Mouse (Mus musculus): ENCODE measurements at regions not wholly inside any gene's neighbourhood (a gene's known extent, or its start where the extent isn't known, plus 50 kb on each side); places are given as distances from the start of the nearest gene placed in this dataset.

DNA sequence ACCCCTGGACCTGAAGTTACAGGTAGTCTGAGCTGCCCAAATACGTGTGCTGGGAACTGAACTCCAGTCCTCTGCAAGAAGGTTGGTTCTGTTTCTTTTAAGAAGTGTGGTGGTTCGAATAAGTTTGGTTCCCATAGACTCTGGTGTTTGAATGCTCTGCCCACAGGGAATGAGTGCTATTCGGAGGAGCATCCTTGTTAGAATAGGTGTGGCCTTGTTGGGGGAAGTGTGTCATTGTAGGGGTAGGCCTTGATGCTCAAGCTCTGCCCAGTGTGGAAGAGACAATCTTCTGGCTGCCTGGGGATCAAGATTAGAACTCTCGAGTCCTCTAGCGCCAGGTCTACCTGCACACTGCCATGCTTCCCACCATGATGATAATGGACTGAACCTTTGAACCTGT is 83.6 kb upstream of the Spaca7 start:
- Histone ChIP-seq H3K36me3 (replicated peaks) (no peaks in the 10 kb centered on the region), H3K27ac (no peak overlapping the region), H3K4me1 (peaks cover 35% of the 10 kb centered on the region), H3K4me3 (no peak overlapping the region), H3K27me3 (ENCODE audit: poor library complexity, severe bottlenecking) (peaks cover 85% of the 10 kb centered on the region), H3K9me3 (no peaks in the 10 kb centered on the region)
- DNase-seq (ENCODE audit: extremely low spot score, low spot score), result no peak
- 87% methylated on average over 5 of the region's 5 CpGs for WGBS

DNA sequence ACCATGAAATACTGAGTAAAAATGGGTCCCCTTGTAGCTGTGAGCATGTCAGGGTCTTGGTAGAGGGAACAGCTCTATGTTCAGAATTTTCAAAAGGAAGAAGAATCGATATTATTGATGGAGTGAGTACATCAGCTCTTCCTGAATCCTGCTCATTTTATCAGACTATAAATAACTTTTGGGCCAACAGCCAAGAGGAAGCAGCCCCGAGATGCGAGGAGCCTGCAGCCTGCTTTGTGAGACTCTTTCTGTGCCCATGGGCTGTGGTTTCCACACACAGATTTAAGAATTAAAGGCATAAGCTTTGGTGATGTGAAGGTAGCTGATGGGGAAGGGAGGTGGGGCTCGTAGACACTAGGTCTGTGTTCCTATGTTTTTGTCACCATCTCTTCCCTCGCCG is 81.4 kb upstream of the Spaca7 start:
- Histone ChIP-seq H3K27ac (no peak overlapping the region), H3K4me1 (peaks cover 38% of the 10 kb centered on the region), H3K27me3 (ENCODE audit: poor library complexity, severe bottlenecking) (peaks cover 80% of the 10 kb centered on the region), H3K4me3 (no peak overlapping the region), H3K36me3 (replicated peaks) (no peaks in the 10 kb centered on the region), H3K9me3 (no peaks in the 10 kb centered on the region)
- WGBS, result 88% methylated on average over 6 of the region's 6 CpGs
- DNase-seq (ENCODE audit: extremely low spot score, low spot score), result no peak

DNA sequence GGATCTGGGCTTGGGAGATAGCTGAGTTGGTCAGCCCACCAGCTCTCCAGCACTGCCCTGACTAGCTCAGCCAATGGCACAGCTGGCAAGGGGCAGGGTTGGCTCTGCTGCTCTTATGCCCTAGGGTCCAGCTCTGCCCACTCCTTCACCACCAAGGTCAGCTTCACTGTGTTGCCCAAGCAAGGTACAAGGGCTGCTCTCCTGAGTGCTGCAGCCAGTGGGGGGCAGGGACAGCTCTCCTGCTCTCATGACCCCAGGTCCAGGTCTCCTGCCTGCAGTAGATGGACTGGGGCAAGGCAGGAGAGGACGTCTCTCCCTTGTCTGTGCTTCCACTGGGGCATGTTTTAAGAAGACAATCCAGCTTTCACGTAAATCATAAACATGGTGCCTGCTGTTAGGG is 80.4 kb upstream of the Spaca7 start:
- H3K27me3 ChIP-seq (ENCODE audit: poor library complexity, severe bottlenecking), result peaks cover 80% of the 10 kb centered on the region

DNA sequence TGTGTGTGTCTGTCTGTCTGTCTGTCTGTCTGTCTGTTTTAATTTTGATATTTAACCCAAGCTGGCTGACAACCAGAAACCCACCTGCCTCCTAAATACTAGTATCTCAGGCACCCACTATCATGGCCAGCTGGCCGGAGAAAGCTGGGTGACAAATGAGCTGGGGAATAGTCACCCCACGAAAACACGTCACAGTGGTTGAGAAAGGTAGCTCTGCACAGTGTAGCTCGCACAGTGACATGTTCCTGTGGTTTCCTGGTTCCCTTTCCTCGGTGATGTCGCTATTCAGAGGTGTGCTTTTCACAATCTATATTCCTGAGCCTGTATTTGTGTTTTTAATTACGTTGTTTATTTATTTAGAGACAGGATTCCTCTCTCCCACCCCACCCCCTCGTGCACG is 78.3 kb upstream of the Spaca7 start:
- Histone ChIP-seq H3K27ac (no peak overlapping the region), H3K4me1 (peaks cover 47% of the 10 kb centered on the region), H3K9me3 (no peaks in the 10 kb centered on the region), H3K27me3 (ENCODE audit: poor library complexity, severe bottlenecking) (peaks cover 82% of the 10 kb centered on the region), H3K4me3 (no peak overlapping the region), H3K36me3 (replicated peaks) (no peaks in the 10 kb centered on the region)
- 85% methylated on average over 9 of the region's 9 CpGs for WGBS
- no peak for DNase-seq (ENCODE audit: extremely low spot score, low spot score)

More for the DNA sequence above, 80.4 kb upstream of the Spaca7 start:
- 85% methylated on average over 2 of the region's 2 CpGs for WGBS
- Histone ChIP-seq H3K9me3 (no peaks in the 10 kb centered on the region), H3K4me1 (peaks cover 38% of the 10 kb centered on the region), H3K27ac (0 out of 2 replicates have a peak overlapping the region, but pooled peaks have one; percentile 8), H3K4me3 (no peak overlapping the region), H3K36me3 (replicated peaks) (no peaks in the 10 kb centered on the region)
- no peak for DNase-seq (ENCODE audit: extremely low spot score, low spot score)

DNA sequence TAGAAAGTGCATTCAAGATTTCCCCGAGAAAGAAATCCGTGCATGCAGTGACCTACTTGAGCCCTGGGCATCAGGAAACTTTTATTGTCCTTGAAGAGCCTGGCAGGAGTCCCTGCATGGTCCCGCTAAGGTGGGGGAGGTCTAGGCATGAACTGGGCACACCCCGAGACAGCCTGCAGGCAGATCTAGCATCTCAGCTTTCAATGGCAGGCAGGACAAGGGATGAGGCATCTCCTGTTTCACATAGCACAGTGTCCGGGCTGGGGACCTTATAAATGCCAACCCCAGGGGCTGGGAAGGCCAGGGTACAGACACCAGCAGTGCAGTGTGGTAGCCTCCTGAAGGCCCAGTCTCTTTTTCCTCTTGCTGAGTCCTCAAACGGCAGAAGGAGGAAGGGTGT is 75.4 kb upstream of the Spaca7 start:
- 6% methylated on average over 6 of the region's 6 CpGs for WGBS
- H3K4me1 ChIP-seq, result peaks cover 72% of the 10 kb centered on the region
- DNase-seq (ENCODE audit: extremely low spot score, low spot score), result no peak

DNA sequence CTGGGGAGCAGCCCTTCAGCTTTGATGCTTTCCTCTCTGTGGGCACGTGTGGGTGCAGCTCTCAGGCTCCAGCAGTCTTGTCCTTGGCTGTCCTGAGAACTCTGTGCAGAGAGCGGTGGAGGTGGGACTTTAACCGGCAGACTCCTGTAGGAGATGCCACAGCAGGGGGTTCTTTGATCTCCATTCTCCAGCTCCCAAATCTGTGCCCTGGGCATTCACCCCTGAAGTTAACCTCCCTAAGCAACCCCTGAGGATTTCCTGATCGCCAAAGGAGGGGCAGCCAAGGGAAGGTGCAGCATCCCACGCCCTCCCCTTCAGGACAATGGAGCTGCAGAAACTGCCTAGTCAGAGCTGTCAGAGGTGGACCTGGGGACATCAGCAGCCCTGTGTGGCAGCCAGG is 73.2 kb upstream of the Spaca7 start:
- peaks cover 90% of the 10 kb centered on the region for H3K27me3 ChIP-seq (ENCODE audit: poor library complexity, severe bottlenecking)
- no peak for DNase-seq (ENCODE audit: extremely low spot score, low spot score)
- H3K27ac ChIP-seq, result peak overlapping the region; percentile 94
- peaks cover 93% of the 10 kb centered on the region for H3K4me1 ChIP-seq
- no peaks in the 10 kb centered on the region for H3K36me3 ChIP-seq (replicated peaks)
- H3K9me3 ChIP-seq, result no peaks in the 10 kb centered on the region
- H3K4me3 ChIP-seq, result no peak overlapping the region
- WGBS, result 1% methylated on average over 5 of the region's 5 CpGs

More for the DNA sequence above, 75.4 kb upstream of the Spaca7 start:
- no peaks in the 10 kb centered on the region for H3K36me3 ChIP-seq (replicated peaks)
- H3K4me3 ChIP-seq, result no peak overlapping the region
- H3K9me3 ChIP-seq, result no peaks in the 10 kb centered on the region
- H3K27me3 ChIP-seq (ENCODE audit: poor library complexity, severe bottlenecking), result peaks cover 96% of the 10 kb centered on the region
- H3K27ac ChIP-seq, result peak overlapping the region; percentile 77

DNA sequence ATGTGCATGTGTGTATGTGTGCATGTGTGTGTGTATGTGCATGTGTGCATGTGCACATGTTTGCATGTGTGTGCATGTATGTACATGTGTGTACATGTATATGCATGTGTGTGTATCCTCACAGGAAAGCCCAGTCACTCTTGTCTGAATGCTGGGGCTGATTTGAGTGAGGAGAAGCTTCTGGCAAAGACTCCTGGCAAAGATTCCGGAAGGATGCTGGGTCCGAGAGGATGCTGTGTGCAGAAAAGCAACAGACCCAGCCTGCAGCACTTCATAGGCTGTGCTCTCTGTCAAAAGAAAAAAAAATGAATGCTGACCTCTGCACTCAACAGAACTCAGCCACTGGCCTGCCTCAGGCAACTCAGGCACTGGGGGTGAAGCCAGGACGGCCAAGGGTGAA is 72.5 kb upstream of the Spaca7 start:
- H3K27ac ChIP-seq, result peak overlapping the region; percentile 94
- H3K4me3 ChIP-seq, result no peak overlapping the region
- DNase-seq (ENCODE audit: extremely low spot score, low spot score), result no peak
- H3K4me1 ChIP-seq, result peaks cover 93% of the 10 kb centered on the region
- 33% methylated on average over 3 of the region's 3 CpGs for WGBS
- H3K9me3 ChIP-seq, result no peaks in the 10 kb centered on the region
- peaks cover 92% of the 10 kb centered on the region for H3K27me3 ChIP-seq (ENCODE audit: poor library complexity, severe bottlenecking)
- H3K36me3 ChIP-seq (replicated peaks), result no peaks in the 10 kb centered on the region

DNA sequence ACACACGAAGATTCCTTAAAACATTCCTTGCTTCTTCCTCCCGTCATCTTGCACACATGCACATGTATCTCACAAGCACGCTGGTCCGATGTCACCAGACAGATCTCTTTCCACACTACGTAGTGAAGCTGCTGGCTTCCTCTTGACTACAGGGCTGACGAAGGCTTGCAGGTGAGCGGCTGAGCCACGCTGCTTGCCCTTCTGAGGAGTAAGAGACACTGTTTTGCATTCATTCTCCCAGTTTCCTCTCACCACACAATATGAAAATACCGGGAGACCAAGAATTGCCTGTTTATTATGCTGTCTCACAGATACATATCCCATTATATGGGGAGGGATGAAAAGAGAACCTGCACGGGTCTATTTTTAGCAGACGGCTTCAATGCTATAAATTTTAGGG is 71.0 kb upstream of the Spaca7 start:
- DNase-seq (ENCODE audit: extremely low spot score, low spot score), result no peak
- H3K9me3 ChIP-seq, result no peaks in the 10 kb centered on the region
- WGBS, result 1% methylated on average over 11 of the region's 11 CpGs
- no peaks in the 10 kb centered on the region for H3K36me3 ChIP-seq (replicated peaks)
- peaks cover 92% of the 10 kb centered on the region for H3K27me3 ChIP-seq (ENCODE audit: poor library complexity, severe bottlenecking)
- H3K4me3 ChIP-seq, result peak overlapping the region; percentile 41
- peak overlapping the region; percentile 94 for H3K27ac ChIP-seq
- H3K4me1 ChIP-seq, result peaks cover 85% of the 10 kb centered on the region

DNA sequence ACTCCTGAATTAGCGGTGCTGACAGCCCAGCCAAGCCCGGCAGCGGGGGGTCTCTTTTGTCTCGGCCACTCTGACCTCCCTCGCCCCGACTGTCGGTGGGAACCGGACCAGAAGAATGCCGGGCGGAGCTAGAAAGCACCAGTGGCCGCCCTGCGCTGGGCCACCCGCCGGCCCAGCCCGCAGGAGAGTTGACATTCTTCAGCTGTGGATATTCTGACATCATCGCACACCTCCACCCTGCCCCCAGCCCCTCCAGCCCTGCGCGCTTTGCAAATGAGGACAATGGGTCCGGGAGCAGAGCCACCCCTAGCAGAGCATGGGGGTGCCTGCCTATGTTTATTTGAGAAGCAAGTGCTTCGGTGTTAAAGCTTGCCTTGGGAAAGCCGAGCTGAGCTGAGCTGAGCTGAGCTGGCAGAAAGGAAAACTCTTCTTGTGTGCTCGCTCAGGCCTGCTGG is 70.5 kb upstream of the Spaca7 start:
- Histone ChIP-seq H3K27ac (peak overlapping the region; percentile 94), H3K9me3 (no peaks in the 10 kb centered on the region), H3K36me3 (replicated peaks) (no peaks in the 10 kb centered on the region)

DNA sequence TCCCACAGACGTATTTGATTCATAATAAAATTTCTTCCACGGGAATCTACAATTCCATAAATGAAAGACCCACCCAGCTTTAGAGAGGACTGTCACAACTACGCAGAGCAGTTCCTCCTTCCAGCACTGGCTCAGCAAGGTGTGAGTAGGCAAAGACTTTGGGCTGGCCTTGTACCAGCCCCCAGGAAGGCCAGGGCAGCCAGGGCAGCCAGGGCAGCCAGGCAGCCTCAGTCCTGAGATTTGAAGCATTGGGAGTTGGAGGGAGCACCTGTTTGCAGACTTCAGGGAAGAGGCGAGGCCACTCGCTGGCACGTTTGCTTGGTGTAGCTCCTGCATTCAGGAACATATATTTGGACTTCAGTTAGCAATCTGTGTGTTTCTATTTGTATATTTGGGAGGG is 70.0 kb upstream of the Spaca7 start:
- Histone ChIP-seq H3K36me3 (replicated peaks) (no peaks in the 10 kb centered on the region), H3K4me3 (peak overlapping the region; percentile 41), H3K27ac (peak overlapping the region; percentile 94), H3K9me3 (no peaks in the 10 kb centered on the region), H3K27me3 (ENCODE audit: poor library complexity, severe bottlenecking) (peaks cover 85% of the 10 kb centered on the region), H3K4me1 (peaks cover 74% of the 10 kb centered on the region)
- WGBS, result under 1% methylated on average over 6 of the region's 6 CpGs
- no peak for DNase-seq (ENCODE audit: extremely low spot score, low spot score)

More for the DNA sequence above, 70.5 kb upstream of the Spaca7 start:
- Histone ChIP-seq H3K27me3 (ENCODE audit: poor library complexity, severe bottlenecking) (peaks cover 90% of the 10 kb centered on the region), H3K4me1 (peaks cover 79% of the 10 kb centered on the region), H3K4me3 (peak overlapping the region; percentile 41)
- DNase-seq (ENCODE audit: extremely low spot score, low spot score), result peak; percentile 83
- under 1% methylated on average over 22 of the region's 22 CpGs for WGBS

DNA sequence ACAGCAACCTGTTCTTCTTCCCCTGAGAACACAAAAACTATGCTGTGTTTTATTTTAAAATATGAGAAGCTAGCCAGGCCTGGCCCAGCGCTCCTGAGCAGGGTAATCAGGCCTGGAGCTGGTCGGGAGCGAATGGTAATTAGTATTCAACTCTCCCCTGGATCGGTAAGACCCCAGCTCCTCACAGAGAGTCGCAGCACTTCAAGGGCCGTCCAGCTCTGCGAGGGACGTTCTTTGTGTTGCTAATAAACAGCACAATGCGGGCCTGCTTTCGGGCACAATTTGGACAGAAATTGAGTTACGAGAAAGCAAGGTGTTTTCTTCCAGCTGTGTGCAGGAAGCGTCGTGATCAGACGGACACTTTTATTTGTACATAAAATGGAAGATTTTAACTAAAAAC is 69.5 kb upstream of the Spaca7 start:
- Histone ChIP-seq H3K9me3 (no peaks in the 10 kb centered on the region), H3K27ac (peak overlapping the region; percentile 94), H3K4me1 (peaks cover 71% of the 10 kb centered on the region), H3K4me3 (peak overlapping the region; percentile 41; the same call in 1 of the 2 replicates), H3K36me3 (replicated peaks) (no peaks in the 10 kb centered on the region), H3K27me3 (ENCODE audit: poor library complexity, severe bottlenecking) (peaks cover 81% of the 10 kb centered on the region)
- 2% methylated on average over 14 of the region's 14 CpGs for WGBS
- peak; percentile 73 for DNase-seq (ENCODE audit: extremely low spot score, low spot score)

DNA sequence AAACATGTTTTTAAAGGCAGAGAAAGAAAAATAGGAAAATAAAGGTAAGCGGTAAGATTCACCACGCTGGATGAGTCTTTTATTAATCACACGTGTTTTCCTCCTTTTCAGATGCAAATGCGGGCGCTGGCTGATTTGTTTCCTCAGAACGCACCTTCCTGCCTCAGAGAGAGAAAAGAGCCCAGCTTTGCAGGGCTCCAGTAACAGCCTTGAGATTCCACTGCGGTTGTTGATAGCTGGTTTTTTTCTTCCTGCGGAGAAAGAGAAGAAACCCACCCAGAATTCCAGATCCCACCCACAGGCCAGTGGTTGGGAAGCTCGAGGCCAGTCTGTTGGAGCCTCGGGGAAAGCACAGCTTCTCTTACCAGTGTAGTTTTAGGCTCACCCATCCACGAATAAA is 68.6 kb upstream of the Spaca7 start:
- Histone ChIP-seq H3K36me3 (replicated peaks) (no peaks in the 10 kb centered on the region), H3K4me3 (peak overlapping the region; percentile 32), H3K4me1 (peaks cover 67% of the 10 kb centered on the region), H3K27ac (peak overlapping the region; percentile 94), H3K27me3 (ENCODE audit: poor library complexity, severe bottlenecking) (peaks cover 81% of the 10 kb centered on the region), H3K9me3 (no peaks in the 10 kb centered on the region)
- WGBS, result 0% methylated on average over 11 of the region's 11 CpGs
- peak; percentile 44 for DNase-seq (ENCODE audit: extremely low spot score, low spot score)

DNA sequence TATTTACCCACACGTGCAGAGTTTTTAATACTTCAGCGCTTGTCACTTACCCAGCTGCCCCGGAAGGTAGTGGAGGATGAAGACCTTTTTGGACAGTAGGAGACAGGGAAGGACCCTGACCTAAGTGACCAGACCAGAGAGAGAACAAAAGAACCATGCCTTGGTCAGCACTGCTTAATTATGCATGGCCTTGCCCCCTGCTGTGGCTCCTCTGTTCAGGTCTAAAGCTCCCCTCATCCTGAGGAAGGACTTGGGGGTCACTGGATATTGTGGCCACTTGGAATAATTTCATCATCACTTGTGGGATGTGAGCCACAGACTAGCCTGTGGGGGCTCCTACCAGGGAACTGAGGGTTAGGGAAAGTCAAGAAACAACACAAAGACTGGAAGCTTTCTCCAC is 68.1 kb upstream of the Spaca7 start:
- Histone ChIP-seq H3K4me3 (peak overlapping the region; percentile 32), H3K27ac (peak overlapping the region; percentile 94), H3K4me1 (peaks cover 62% of the 10 kb centered on the region), H3K27me3 (ENCODE audit: poor library complexity, severe bottlenecking) (peaks cover 80% of the 10 kb centered on the region), H3K36me3 (replicated peaks) (no peaks in the 10 kb centered on the region), H3K9me3 (no peaks in the 10 kb centered on the region)
- DNase-seq (ENCODE audit: extremely low spot score, low spot score), result peak; percentile 39
- WGBS, result 1% methylated on average over 3 of the region's 3 CpGs

DNA sequence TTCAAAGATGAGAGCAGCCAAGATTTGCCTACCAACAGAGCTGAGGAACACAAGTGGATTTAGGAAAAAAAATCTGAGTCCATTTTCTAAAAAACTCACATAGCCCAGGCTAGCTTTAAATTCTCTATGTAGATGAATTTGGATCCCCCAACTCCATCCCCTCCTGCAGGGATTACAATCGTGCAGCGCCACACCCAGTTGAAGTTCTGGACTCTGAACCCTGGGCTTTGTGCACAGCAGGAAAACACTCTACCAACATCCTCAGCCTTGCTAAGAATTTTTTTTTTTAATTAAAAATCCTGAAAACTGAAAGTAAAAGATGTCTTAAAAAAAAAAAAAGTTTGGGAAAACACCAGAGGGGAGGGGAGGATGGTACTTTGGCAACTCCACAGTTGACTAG is 62.6 kb upstream of the Spaca7 start:
- Histone ChIP-seq H3K36me3 (replicated peaks) (no peaks in the 10 kb centered on the region), H3K27ac (peak overlapping the region; percentile 59; the same call in 1 of the 2 replicates), H3K4me1 (peaks cover 48% of the 10 kb centered on the region), H3K27me3 (ENCODE audit: poor library complexity, severe bottlenecking) (peaks cover 48% of the 10 kb centered on the region), H3K4me3 (no peak overlapping the region), H3K9me3 (no peaks in the 10 kb centered on the region)
- DNase-seq (ENCODE audit: extremely low spot score, low spot score), result no peak
- WGBS, result 66% methylated on average over 2 of the region's 2 CpGs

Measured in forebrain, embryonic 10.5 days (tissue).